ENCODE assay signal across 9 mouse cellular contexts in the genomic region with DNA sequence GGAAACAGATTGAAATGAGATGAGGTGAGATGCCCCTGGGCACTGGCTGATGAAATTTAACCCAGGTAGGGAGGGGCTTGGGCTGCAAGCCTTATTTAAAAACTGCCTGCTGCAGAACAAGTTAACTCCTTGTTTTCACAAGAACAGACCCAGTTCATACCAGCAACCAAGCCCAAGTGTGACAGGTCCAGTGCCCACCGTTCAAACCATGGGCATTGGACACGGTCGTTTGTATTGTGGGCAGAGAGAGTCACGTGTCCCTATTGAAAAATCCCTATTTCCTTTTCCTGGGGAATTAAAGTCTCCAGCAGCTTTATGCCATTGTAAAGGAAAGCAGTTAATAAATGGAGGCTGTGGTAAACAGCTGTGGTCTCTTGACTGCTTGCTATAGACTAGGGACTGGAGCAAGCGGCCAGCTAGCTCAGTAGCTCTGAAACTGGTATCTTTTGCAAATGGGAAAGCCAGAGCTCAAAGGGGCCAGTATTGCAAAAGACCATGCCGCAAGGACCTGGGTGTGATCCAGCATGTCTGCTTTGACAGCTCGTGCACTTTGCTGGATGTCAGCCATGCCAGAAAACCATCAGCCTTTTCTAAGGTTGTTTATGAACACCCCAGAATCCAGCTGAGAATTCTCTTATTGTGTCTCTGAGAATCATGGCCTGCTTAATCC.
DNase-seq lines count a peak whose midpoint lies in the region; ATAC-seq and TF ChIP-seq lines count a peak whose summit lies in the region.
"Had no signal": no experiment of that assay in that cellular context is flagged by ENCODE, and none has a peak within 500 bp of the region (broad histone marks: within the 10 kb centered on the region; RNA-seq: fewer than 3 reads in every experiment).

No protein-coding gene starts in this region.

- H3K9ac ChIP-seq in hindbrain, embryonic 14.5 days, result 0 out of 2 replicates have a peak overlapping the region, but pooled peaks have one; percentile 8
- H3K9ac ChIP-seq in midbrain, embryonic 12.5 days (replicated peaks), result no peak overlapping the region
- H3K9ac ChIP-seq: liver, embryonic 13.5 days had no signal

- peaks cover 13% of the 10 kb centered on the region for H3K36me3 ChIP-seq in forebrain, embryonic 10.5 days (replicated peaks)
- no peaks in the 10 kb centered on the region for H3K36me3 ChIP-seq in hindbrain, embryonic 14.5 days (replicated peaks; ENCODE audit: control insufficient read depth, insufficient read depth)
- no peaks in the 10 kb centered on the region for H3K36me3 ChIP-seq in midbrain, embryonic 12.5 days
- H3K36me3 ChIP-seq in thymus, adult 2 months (ENCODE audit: control insufficient read depth, insufficient read depth, low read length), result no peaks in the 10 kb centered on the region
- H3K36me3 ChIP-seq: liver, embryonic 13.5 days had no signal

- H3K27me3 ChIP-seq in forebrain, embryonic 10.5 days (ENCODE audit: poor library complexity, severe bottlenecking), result no peaks in the 10 kb centered on the region
- no peaks in the 10 kb centered on the region for H3K27me3 ChIP-seq in hindbrain, embryonic 14.5 days (ENCODE audit: control insufficient read depth, insufficient read depth, low read length)
- H3K27me3 ChIP-seq in midbrain, embryonic 12.5 days, result no peaks in the 10 kb centered on the region
- H3K27me3 ChIP-seq in thymus, adult 2 months (ENCODE audit: control insufficient read depth, insufficient read depth, low read length), result no peaks in the 10 kb centered on the region; the same call in 1 of the 2 replicates
- H3K27me3 ChIP-seq: liver, embryonic 13.5 days had no signal

- intact Hi-C loops in left cerebral cortex, postnatal 4 days (cut with DNase I), result no loop called here
- intact Hi-C loops in left cerebral cortex, adult 2 months (cut with DNase I), result no loop called here

- no peak for TF ChIP-seq POLR2A in thymus, adult 2 months (IDR thresholded peaks at IDR 0.05; ENCODE audit: control insufficient read depth, extremely low read depth, insufficient read depth, low read length, poor library complexity)

- peaks cover 7% of the 10 kb centered on the region; the same call in 1 of the 2 replicates for H3K9me3 ChIP-seq in forebrain, embryonic 10.5 days
- H3K9me3 ChIP-seq in hindbrain, embryonic 14.5 days (ENCODE audit: control insufficient read depth, low read length), result no peaks in the 10 kb centered on the region
- H3K9me3 ChIP-seq in midbrain, embryonic 12.5 days, result no peaks in the 10 kb centered on the region
- H3K9me3 ChIP-seq: liver, embryonic 13.5 days had no signal

- peak; percentile 56; the same call in 1 of the 2 replicates for ATAC-seq in hindbrain, embryonic 14.5 days (ENCODE audit: low FRiP score)
- ATAC-seq in midbrain, embryonic 12.5 days (ENCODE audit: low FRiP score, low read depth), result peak; percentile 55; the same call in 1 of the 2 replicates

- peak; percentile 72 for DNase-seq in left cerebral cortex, postnatal 4 days
- no peak for DNase-seq in left cerebral cortex, adult 2 months (ENCODE audit: extremely low spot score in 1 of 2, low spot score in 2 of 2)
- no peak for DNase-seq in forebrain, embryonic 10.5 days (ENCODE audit: extremely low spot score, low spot score)
- no peak for DNase-seq in hindbrain, embryonic 14.5 days (ENCODE audit: low spot score)
- DNase-seq in spleen, postnatal 14 days (ENCODE audit: low spot score in 2 of 2), result no peak
- no peak for DNase-seq in layer of hippocampus, postnatal 25 days (ENCODE audit: extremely low spot score in 1 of 2, low spot score in 1 of 2)
- DNase-seq in thymus, adult 2 months, result no peak
- DNase-seq: liver, embryonic 13.5 days had no signal

- WGBS in forebrain, embryonic 10.5 days, result 49% methylated on average over 7 of the region's 7 CpGs
- 15% methylated on average over 7 of the region's 7 CpGs for WGBS in hindbrain, embryonic 14.5 days
- 28% methylated on average over 7 of the region's 7 CpGs for WGBS in midbrain, embryonic 12.5 days
- WGBS in thymus, adult 2 months, result 52% methylated on average over 7 of the region's 7 CpGs

- H3K4me1 ChIP-seq in forebrain, embryonic 10.5 days, result peaks cover 59% of the 10 kb centered on the region
- peaks cover 34% of the 10 kb centered on the region for H3K4me1 ChIP-seq in hindbrain, embryonic 14.5 days (replicated peaks; ENCODE audit: control insufficient read depth, insufficient read depth, low read length)
- peaks cover 48% of the 10 kb centered on the region for H3K4me1 ChIP-seq in midbrain, embryonic 12.5 days
- H3K4me1 ChIP-seq in thymus, adult 2 months (replicated peaks; ENCODE audit: control insufficient read depth, insufficient read depth, low read length), result peaks cover 3% of the 10 kb centered on the region

- H3K4me2 ChIP-seq in hindbrain, embryonic 14.5 days (replicated peaks), result no peak overlapping the region
- no peak overlapping the region; the same call in 1 of the 2 replicates for H3K4me2 ChIP-seq in midbrain, embryonic 12.5 days (replicated peaks)
- H3K4me2 ChIP-seq: liver, embryonic 13.5 days had no signal

- H3K4me3 ChIP-seq in left cerebral cortex, adult 2 months, result no peak overlapping the region
- no peak overlapping the region for H3K4me3 ChIP-seq in forebrain, embryonic 10.5 days
- H3K4me3 ChIP-seq in hindbrain, embryonic 14.5 days (replicated peaks; ENCODE audit: low read length), result no peak overlapping the region
- no peak overlapping the region for H3K4me3 ChIP-seq in midbrain, embryonic 12.5 days
- H3K4me3 ChIP-seq in thymus, adult 2 months (ENCODE audit: control insufficient read depth, insufficient read depth, low read length), result no peak overlapping the region
- H3K4me3 ChIP-seq: liver, embryonic 13.5 days had no signal

- H3K27ac ChIP-seq in left cerebral cortex, adult 2 months, result no peak overlapping the region
- H3K27ac ChIP-seq in forebrain, embryonic 10.5 days, result peak overlapping the region; percentile 71
- H3K27ac ChIP-seq in hindbrain, embryonic 14.5 days, result peak overlapping the region; percentile 76
- peak overlapping the region; percentile 30 for H3K27ac ChIP-seq in midbrain, embryonic 12.5 days (replicated peaks)
- H3K27ac ChIP-seq in thymus, adult 2 months (ENCODE audit: control insufficient read depth, insufficient read depth, low read length), result no peak overlapping the region
- H3K27ac ChIP-seq: liver, embryonic 13.5 days had no signal

- TF ChIP-seq CTCF in left cerebral cortex, adult 2 months (IDR thresholded peaks at IDR 0.05), result no peak
- no peak for TF ChIP-seq CTCF in thymus, adult 2 months (IDR thresholded peaks at IDR 0.05; ENCODE audit: borderline replicate concordance, control insufficient read depth, extremely low read depth, insufficient read depth, low read length, poor library complexity)

Comparison
In these comparisons a context has a peak if more than half of its experiments do, and no peak if none do; other contexts are left out.
1. H3K27ac ChIP-seq: peak in forebrain, embryonic 10.5 days (single experiment), hindbrain, embryonic 14.5 days (single experiment) and midbrain, embryonic 12.5 days (single experiment); none in left cerebral cortex, adult 2 months (single experiment) and thymus, adult 2 months (single experiment).